Mouse (Mus musculus) liver, adult 2 months (tissue): ENCODE measurements at regions not wholly inside any gene's neighbourhood (a gene's known extent, or its start where the extent isn't known, plus 50 kb on each side); places are given as distances from the start of the nearest gene placed in this dataset.

Experiments used
- CTCF ChIP-seq: fragments of 200-500 bp; IDR thresholded peaks from 2 replicates; pipeline ENCODE4 v1.5.1; 2011; ENCODE audit warnings: low read depth, low read length, control low read depth
- POLR2A ChIP-seq: fragments of 200-500 bp; IDR thresholded peaks from 2 replicates; pipeline ENCODE4 v1.6.1; 2011; ENCODE audit warnings: low read length, control low read depth; ENCODE audit not compliant: insufficient read depth; ENCODE audit errors: extremely low read depth

DNA sequence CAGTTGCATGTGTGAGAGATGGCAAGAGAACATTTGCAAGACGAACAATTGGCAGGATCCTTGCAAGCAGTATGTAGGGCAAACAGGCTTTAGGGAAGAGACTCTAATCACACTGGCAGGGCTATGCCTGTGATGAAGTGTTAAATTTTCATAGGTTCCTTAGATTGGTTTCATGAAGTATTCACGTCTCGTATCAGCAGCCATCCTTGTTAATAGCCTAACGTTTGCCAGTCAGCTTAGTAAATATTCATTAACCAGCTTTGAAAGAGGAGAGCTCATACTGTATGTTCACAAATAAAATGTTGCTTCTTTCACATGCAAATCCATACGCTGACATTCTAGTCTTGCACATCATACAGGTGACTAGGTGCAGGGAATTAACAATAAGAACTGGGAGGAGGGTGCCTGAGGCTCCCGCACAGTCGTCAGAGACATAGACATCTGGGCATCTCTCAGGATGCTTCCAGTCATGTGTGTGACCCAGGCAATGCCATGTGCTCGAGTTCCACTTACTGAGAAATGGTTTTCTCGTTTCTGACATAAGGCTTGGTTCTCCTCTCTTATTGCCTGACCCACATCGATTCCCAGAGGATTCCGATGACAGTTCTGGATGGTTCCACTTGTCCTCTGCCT is 257.7 kb downstream of the Map2k6 start:
- TF ChIP-seq POLR2A: no peak
- TF ChIP-seq CTCF: no peak
